11 mouse cellular contexts compared by ENCODE assay signal in genomic region chr15:77883697-77884010, GRCm38 (mm10). TPM values are rescaled to one million over a fixed set of nuclear protein-coding genes. Genes with fewer than 3 reads are reported as not detected.
DNase-seq lines count a peak whose midpoint lies in the region; ATAC-seq and TF ChIP-seq lines count a peak whose summit lies in the region.
"Had no signal": no experiment of that assay in that cellular context is flagged by ENCODE, and none has a peak within 500 bp of the region (broad histone marks: within the 10 kb centered on the region; RNA-seq: fewer than 3 reads in every experiment).

No protein-coding gene starts in this region.

- no peaks in the 10 kb centered on the region for H3K27me3 ChIP-seq in lung, embryonic 15.5 days
- H3K27me3 ChIP-seq in heart, embryonic 15.5 days, result no peaks in the 10 kb centered on the region
- H3K27me3 ChIP-seq in liver, embryonic 16.5 days (ENCODE audit: control insufficient read depth, insufficient read depth, low read depth, low read length), result no peaks in the 10 kb centered on the region

- WGBS in lung, embryonic 15.5 days, result 48% methylated on average over 4 of the region's 4 CpGs
- WGBS in heart, embryonic 15.5 days, result 58% methylated on average over 4 of the region's 4 CpGs
- 67% methylated on average over 4 of the region's 4 CpGs for WGBS in liver, embryonic 16.5 days (ENCODE audit: insufficient replicate concordance)

- TF ChIP-seq CTCF in gastrocnemius, adult 2 months (IDR thresholded peaks at IDR 0.05), result no peak

- H3K36me3 ChIP-seq in lung, embryonic 15.5 days, result no peaks in the 10 kb centered on the region
- no peaks in the 10 kb centered on the region for H3K36me3 ChIP-seq in heart, embryonic 15.5 days
- no peaks in the 10 kb centered on the region for H3K36me3 ChIP-seq in liver, embryonic 16.5 days (ENCODE audit: control insufficient read depth, insufficient read depth)

- H3K4me1 ChIP-seq in lung, embryonic 15.5 days, result peaks cover 41% of the 10 kb centered on the region
- peaks cover 25% of the 10 kb centered on the region for H3K4me1 ChIP-seq in heart, embryonic 15.5 days (replicated peaks)
- H3K4me1 ChIP-seq in liver, embryonic 16.5 days (ENCODE audit: control insufficient read depth, low read depth, low read length), result peaks cover 22% of the 10 kb centered on the region

- peak overlapping the region; percentile 63 for H3K27ac ChIP-seq in gastrocnemius, adult 2 months
- peak overlapping the region; percentile 98 for H3K27ac ChIP-seq in lung, embryonic 15.5 days
- peak overlapping the region; percentile 66 for H3K27ac ChIP-seq in heart, embryonic 15.5 days
- peak overlapping the region; percentile 4; the same call in 1 of the 2 replicates for H3K27ac ChIP-seq in liver, embryonic 16.5 days (ENCODE audit: low read length)

- ATAC-seq in lung, embryonic 15.5 days (ENCODE audit: borderline replicate concordance, extremely low read depth, low FRiP score, low TSS enrichment), result 0 out of 2 replicates have a peak, but pooled peaks have one; percentile 3
- no peak for ATAC-seq in heart, embryonic 15.5 days (replicated peaks; ENCODE audit: insufficient number of reproducible peaks, insufficient read depth, low FRiP score, low read depth)
- ATAC-seq in liver, embryonic 16.5 days (ENCODE audit: low read depth), result no peak

- DNase-seq in gastrocnemius, adult 2 months, result no peak
- DNase-seq in gastrocnemius, postnatal 14 days, result no peak
- DNase-seq in lung, postnatal 10 days, result no peak
- DNase-seq in layer of hippocampus, adult 8-10 months (ENCODE audit: low spot score in 2 of 2), result no peak
- DNase-seq in left cerebral cortex, postnatal 10 days (ENCODE audit: extremely low spot score in 1 of 2, low spot score in 2 of 2), result no peak
- DNase-seq: B cell, adult 2 months; gastrocnemius, postnatal 10 days; thymus, postnatal 36 days had no signal

- no peak overlapping the region for H3K4me3 ChIP-seq in gastrocnemius, adult 2 months
- no peak overlapping the region for H3K4me3 ChIP-seq in lung, embryonic 15.5 days
- H3K4me3 ChIP-seq in heart, embryonic 15.5 days, result no peak overlapping the region
- no peak overlapping the region for H3K4me3 ChIP-seq in liver, embryonic 16.5 days (ENCODE audit: low read depth, low read length)

- peak overlapping the region; percentile 31; the same call in 1 of the 2 replicates for H3K4me2 ChIP-seq in lung, embryonic 15.5 days
- 0 out of 2 replicates have a peak overlapping the region, but pooled peaks have one; percentile 9 for H3K4me2 ChIP-seq in heart, embryonic 15.5 days
- H3K4me2 ChIP-seq in liver, embryonic 16.5 days (ENCODE audit: low read depth, low read length), result no peak overlapping the region

- H3K9ac ChIP-seq in lung, embryonic 15.5 days, result peak overlapping the region; percentile 33
- H3K9ac ChIP-seq in heart, embryonic 15.5 days, result no peak overlapping the region
- no peak overlapping the region for H3K9ac ChIP-seq in liver, embryonic 16.5 days (ENCODE audit: low read depth, low read length)

- no peaks in the 10 kb centered on the region for H3K9me3 ChIP-seq in lung, embryonic 15.5 days
- no peaks in the 10 kb centered on the region for H3K9me3 ChIP-seq in heart, embryonic 15.5 days (replicated peaks)
- H3K9me3 ChIP-seq in liver, embryonic 16.5 days (replicated peaks; ENCODE audit: control insufficient read depth, low read length), result no peaks in the 10 kb centered on the region

- intact Hi-C loops in gastrocnemius, adult 2 months (cut with DNase I), result no loop called here
- intact Hi-C loops in gastrocnemius, postnatal 14 days (cut with DNase I; ENCODE audit: low total_unique reads), result no loop called here
- intact Hi-C loops in left cerebral cortex, postnatal 10 days (cut with DNase I), result no loop called here

RNA-seq across cellular contexts. Expression of gene Myh9, which starts 41.7 kb away (rescaled TPM):
- 10 to 100 TPM; 37.4 to 57.4 TPM for total RNA-seq in gastrocnemius, adult 2 months (2021)
- 100 to 1,000 TPM in 1 of 2 experiments, 10 to 100 TPM in 1; 96.9 to 111 TPM for total RNA-seq in gastrocnemius, postnatal 14 days (2021)
- 62.5 and 67.7 TPM in 2 replicates for polyA plus RNA-seq in lung, embryonic 15.5 days (2015; fragmentation: Nextera tagmentation; extraction: Ambion mirVana)
- polyA plus RNA-seq in heart, embryonic 15.5 days (2015; fragmentation: Nextera tagmentation; extraction: Ambion mirVana), result 25.2 and 33.7 TPM in 2 replicates
- polyA plus RNA-seq in liver, embryonic 16.5 days (2015; fragmentation: Nextera tagmentation; extraction: Ambion mirVana), result 19.7 and 21.9 TPM in 2 replicates
- total RNA-seq in layer of hippocampus, adult 8-10 months (2022), result 100 to 1,000 TPM in 3 of 4 experiments, 10 to 100 TPM in 1; 89.0 to 116 (median 104) TPM
- 10 to 100 TPM; 58.2 to 58.8 TPM for total RNA-seq in left cerebral cortex, postnatal 10 days (2021)

RNA-seq across cellular contexts. Expression of gene Txn2, which starts 45.2 kb away (rescaled TPM):
- total RNA-seq in gastrocnemius, adult 2 months (2021), result 100 to 1,000 TPM; 189 to 247 TPM
- 100 to 1,000 TPM; 221 to 245 TPM for total RNA-seq in gastrocnemius, postnatal 14 days (2021)
- polyA plus RNA-seq in lung, embryonic 15.5 days (2015; fragmentation: Nextera tagmentation; extraction: Ambion mirVana), result 207 and 211 TPM in 2 replicates
- polyA plus RNA-seq in heart, embryonic 15.5 days (2015; fragmentation: Nextera tagmentation; extraction: Ambion mirVana), result 251 and 280 TPM in 2 replicates
- polyA plus RNA-seq in liver, embryonic 16.5 days (2015; fragmentation: Nextera tagmentation; extraction: Ambion mirVana), result 177 and 180 TPM in 2 replicates
- total RNA-seq in layer of hippocampus, adult 8-10 months (2022), result 100 to 1,000 TPM; 119 to 130 (median 128) TPM
- 100 to 1,000 TPM; 108 to 115 TPM for total RNA-seq in left cerebral cortex, postnatal 10 days (2021)

Comparison
In these comparisons a context has a peak if more than half of its experiments do, and no peak if none do; other contexts are left out.
1. H3K27ac ChIP-seq: peak in every context shown above with its lines; median percentile 98 in lung, embryonic 15.5 days; 66 in heart, embryonic 15.5 days; 63 in gastrocnemius, adult 2 months; 4 in liver, embryonic 16.5 days.